Mouse (Mus musculus): ENCODE results near the gene Smarcd1. TPM values are rescaled to one million over a fixed set of nuclear protein-coding genes. Genes with fewer than 3 reads are reported as not detected.

The Smarcd1 gene
- polyA plus RNA-seq, 1 experiment: 36.8 TPM

DNA sequence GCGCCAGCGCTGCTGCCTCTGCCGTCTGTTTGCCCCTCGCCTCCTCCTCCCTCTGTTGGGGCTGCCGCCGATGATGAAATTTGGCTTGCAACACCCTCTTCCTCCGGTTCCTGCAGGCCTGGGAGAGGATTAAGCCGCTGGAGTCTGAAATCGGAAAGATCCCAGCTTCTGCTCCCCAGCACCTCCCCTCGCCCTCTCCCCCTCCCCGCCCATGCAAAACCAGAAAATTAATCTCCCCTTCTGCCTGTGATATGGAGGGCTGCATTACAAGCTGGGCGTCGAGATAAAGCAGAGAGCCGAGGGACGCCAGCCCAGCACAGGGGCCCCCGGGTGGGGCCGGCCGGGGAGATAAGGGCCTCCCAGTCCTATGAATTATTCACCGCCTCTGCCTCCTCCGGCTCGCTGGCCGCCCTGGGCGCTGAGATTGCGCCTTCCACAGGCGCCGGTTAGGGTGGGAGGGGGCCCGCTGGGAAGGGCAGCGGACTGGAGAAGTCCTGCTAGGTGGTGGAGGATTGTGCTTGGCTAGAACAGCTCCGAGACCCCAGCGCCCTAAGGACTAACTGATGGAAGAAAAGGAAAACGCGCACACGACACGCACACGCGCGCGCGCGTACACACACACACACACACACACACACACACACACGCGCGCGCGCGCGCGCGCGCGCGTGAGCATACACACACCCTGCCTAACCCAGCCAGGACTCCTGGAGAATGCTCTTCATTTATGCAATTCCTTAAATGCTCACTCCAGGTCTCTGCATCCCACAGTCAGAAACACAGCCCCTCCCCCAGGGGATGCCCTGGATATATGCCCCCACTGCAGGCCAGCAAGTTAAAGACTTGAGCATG is 37.1 kb upstream of the Smarcd1 start:
- Histone ChIP-seq H3K27ac (ENCODE audit: insufficient read depth, low read length) (no peak overlapping the region), H3K4me3 (ENCODE audit: insufficient read depth, low read length) (peak overlapping the region; percentile 35), H3K4me1 (ENCODE audit: control insufficient read depth, insufficient read depth, low read length) (no peaks in the 10 kb centered on the region)
- TF ChIP-seq CTCF (IDR thresholded peaks at IDR 0.05; ENCODE audit: borderline replicate concordance, insufficient read depth, low read length): no peak
- peak; percentile 22; the same call in 1 of the 2 replicates for TF ChIP-seq POLR2A (IDR thresholded peaks at IDR 0.05; ENCODE audit: low read depth, low read length)

DNA sequence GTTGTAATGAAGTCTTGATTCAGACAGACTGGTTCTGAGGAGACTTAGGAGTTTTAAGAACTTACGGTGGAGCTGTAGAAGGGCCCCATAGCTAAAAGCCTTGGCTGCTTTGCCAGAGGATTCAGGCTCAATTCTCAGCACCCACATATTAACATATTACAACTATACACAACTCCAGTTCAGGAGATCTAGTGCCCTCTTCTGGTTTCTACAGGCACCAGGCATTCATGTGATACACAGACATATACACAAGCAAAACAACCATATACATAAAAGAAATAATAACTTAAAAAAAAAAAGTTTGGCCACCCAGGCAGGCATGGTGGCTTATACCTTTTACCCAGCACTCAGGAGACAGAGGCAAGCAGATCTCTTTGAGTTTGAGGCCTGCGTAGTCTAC is 34.4 kb upstream of the Smarcd1 start:
- Histone ChIP-seq H3K27ac (ENCODE audit: insufficient read depth, low read length) (no peak overlapping the region), H3K4me1 (ENCODE audit: control insufficient read depth, insufficient read depth, low read length) (no peaks in the 10 kb centered on the region), H3K4me3 (ENCODE audit: insufficient read depth, low read length) (no peak overlapping the region)
- TF ChIP-seq CTCF (IDR thresholded peaks at IDR 0.05; ENCODE audit: borderline replicate concordance, insufficient read depth, low read length) (no peak), POLR2A (IDR thresholded peaks at IDR 0.05; ENCODE audit: low read depth, low read length) (no peak)

- Histone ChIP-seq H3K27ac (ENCODE audit: insufficient read depth, low read length) (no peak overlapping the region), H3K4me3 (ENCODE audit: insufficient read depth, low read length) (no peak overlapping the region)
- TF ChIP-seq POLR2A (IDR thresholded peaks at IDR 0.05; ENCODE audit: low read depth, low read length) (no peak), CTCF (IDR thresholded peaks at IDR 0.05; ENCODE audit: borderline replicate concordance, insufficient read depth, low read length) (peak; percentile 86)
Measured at GRCm38 (mm10) chr15:99668881-99669280, 33.0 kb upstream of the Smarcd1 start.

DNA sequence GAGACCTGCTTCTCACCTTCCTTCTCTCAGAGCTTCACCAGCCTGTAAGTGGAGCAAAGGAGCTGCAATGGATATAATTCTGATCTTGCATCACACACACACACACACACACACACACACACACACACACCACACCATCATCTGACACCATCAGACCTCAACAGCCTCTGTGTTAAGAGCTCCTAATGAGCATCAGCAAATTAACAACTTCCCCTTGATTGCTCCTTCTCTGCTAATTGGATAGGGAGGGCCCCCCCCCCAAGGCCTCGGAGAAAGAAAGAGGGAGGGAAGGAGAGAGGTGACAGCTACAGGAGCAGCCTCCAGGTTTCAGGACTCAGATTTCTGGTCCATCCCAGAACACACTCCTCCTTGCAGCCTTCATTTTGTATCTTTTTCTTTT is 32.5 kb upstream of the Smarcd1 start:
- no peak overlapping the region for H3K4me3 ChIP-seq (ENCODE audit: insufficient read depth, low read length)
- H3K4me1 ChIP-seq (ENCODE audit: control insufficient read depth, insufficient read depth, low read length): no peaks in the 10 kb centered on the region
- TF ChIP-seq POLR2A (IDR thresholded peaks at IDR 0.05; ENCODE audit: low read depth, low read length) (no peak), CTCF (IDR thresholded peaks at IDR 0.05; ENCODE audit: borderline replicate concordance, insufficient read depth, low read length) (no peak)
- no peak overlapping the region for H3K27ac ChIP-seq (ENCODE audit: insufficient read depth, low read length)

More at GRCm38 (mm10) chr15:99668881-99669280, 33.0 kb upstream of the Smarcd1 start:
- no peaks in the 10 kb centered on the region for H3K4me1 ChIP-seq (ENCODE audit: control insufficient read depth, insufficient read depth, low read length)

DNA sequence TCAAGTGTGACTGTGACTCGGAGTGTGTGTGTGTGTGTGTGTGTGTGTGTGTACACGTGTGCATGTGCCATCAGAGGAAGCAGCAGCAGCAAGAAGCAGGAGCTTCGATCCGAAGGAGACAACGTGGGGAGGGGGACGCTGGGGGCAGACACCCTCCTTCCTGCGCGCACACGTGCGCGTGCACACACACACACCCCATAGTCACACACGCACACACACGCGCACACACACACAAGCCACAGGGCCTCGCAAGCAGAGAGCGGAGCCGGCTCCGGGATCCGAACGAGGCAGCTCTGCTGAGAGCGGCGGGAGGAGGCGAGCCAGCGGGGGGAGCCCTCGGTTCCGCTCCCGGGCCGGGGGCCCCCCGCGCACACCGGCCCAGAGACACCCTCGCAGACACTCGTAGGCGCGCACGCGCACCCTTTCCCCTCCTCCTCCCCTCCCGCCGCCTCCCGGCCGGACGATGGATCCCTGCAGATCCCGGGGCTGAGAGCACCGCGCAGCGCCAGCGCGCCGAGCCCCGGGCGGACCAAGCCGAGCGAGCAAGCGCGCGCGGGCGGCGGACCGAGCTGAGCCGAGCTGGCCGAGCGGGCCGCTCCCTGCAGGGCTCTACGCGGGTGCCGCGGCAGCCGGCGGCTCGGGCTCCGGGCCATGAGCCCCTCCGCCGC is 31.6 kb upstream of the Smarcd1 start, which contains the start of gene Asic1:
TSS of gene Asic1 (plus strand) at position 215 of the 668 bp plus-strand sequence.
- Histone ChIP-seq H3K4me1 (ENCODE audit: control insufficient read depth, insufficient read depth, low read length) (no peaks in the 10 kb centered on the region), H3K27ac (ENCODE audit: insufficient read depth, low read length) (no peak within 1 kb of the TSS), H3K4me3 (ENCODE audit: insufficient read depth, low read length) (peak within 1 kb of the TSS; percentile 25)
- TF ChIP-seq POLR2A (IDR thresholded peaks at IDR 0.05; ENCODE audit: low read depth, low read length): no peak
- no peak for TF ChIP-seq CTCF (IDR thresholded peaks at IDR 0.05; ENCODE audit: borderline replicate concordance, insufficient read depth, low read length)

DNA sequence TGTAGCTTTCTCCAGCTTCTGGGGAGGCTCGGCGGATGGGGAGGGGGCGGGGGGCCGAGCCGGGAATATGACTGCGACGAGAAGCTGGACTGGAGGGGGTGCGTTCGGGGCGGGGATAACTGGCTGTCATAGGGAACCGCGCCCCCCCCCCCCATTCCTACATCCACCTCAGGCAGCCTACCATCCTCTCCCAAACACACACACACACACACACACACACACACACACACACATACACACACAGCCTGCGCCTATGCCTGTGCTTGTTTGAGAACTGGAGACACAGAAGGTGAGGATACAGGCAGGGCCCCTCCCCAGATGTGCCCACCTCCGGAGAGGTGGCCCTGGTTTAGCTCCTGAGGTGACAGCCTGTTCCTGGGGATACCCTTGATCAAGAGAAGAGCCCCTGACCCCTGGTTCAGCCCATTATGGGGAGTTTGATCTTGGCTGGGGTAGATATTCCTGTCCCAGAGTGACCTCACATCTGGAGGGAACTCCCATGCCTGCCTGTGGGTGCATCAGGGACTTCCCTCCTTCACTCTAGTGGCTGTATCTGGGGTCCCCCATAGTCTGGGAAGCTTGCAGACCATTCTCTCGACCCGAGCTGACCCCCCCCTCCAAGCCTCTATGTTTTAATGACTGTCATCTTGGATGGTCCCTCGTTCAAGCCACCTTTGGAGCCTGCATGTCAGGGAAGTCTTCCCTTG is 30.8 kb upstream of the Smarcd1 start:
- TF ChIP-seq POLR2A (IDR thresholded peaks at IDR 0.05; ENCODE audit: low read depth, low read length) (no peak), CTCF (IDR thresholded peaks at IDR 0.05; ENCODE audit: borderline replicate concordance, insufficient read depth, low read length) (no peak)
- no peak overlapping the region for H3K27ac ChIP-seq (ENCODE audit: insufficient read depth, low read length)
- peak overlapping the region; percentile 25; the same call in 1 of the 2 replicates for H3K4me3 ChIP-seq (ENCODE audit: insufficient read depth, low read length)

GRCm38 (mm10) chr15:99671783-99672182 is 30.1 kb upstream of the Smarcd1 start:
- no peak overlapping the region for H3K27ac ChIP-seq (ENCODE audit: insufficient read depth, low read length)
- H3K4me3 ChIP-seq (ENCODE audit: insufficient read depth, low read length): no peak overlapping the region
- H3K4me1 ChIP-seq (ENCODE audit: control insufficient read depth, insufficient read depth, low read length): no peaks in the 10 kb centered on the region
- TF ChIP-seq POLR2A (IDR thresholded peaks at IDR 0.05; ENCODE audit: low read depth, low read length): no peak

More for the DNA sequence above, 30.8 kb upstream of the Smarcd1 start:
- no peaks in the 10 kb centered on the region for H3K4me1 ChIP-seq (ENCODE audit: control insufficient read depth, insufficient read depth, low read length)

- TF ChIP-seq POLR2A (IDR thresholded peaks at IDR 0.05; ENCODE audit: low read depth, low read length): no peak
- no peak for TF ChIP-seq CTCF (IDR thresholded peaks at IDR 0.05; ENCODE audit: borderline replicate concordance, insufficient read depth, low read length)
- Histone ChIP-seq H3K27ac (ENCODE audit: insufficient read depth, low read length) (no peak overlapping the region), H3K4me3 (ENCODE audit: insufficient read depth, low read length) (no peak overlapping the region), H3K4me1 (ENCODE audit: control insufficient read depth, insufficient read depth, low read length) (no peaks in the 10 kb centered on the region)
Measured at GRCm38 (mm10) chr15:99674866-99675265, 27.1 kb upstream of the Smarcd1 start.

DNA sequence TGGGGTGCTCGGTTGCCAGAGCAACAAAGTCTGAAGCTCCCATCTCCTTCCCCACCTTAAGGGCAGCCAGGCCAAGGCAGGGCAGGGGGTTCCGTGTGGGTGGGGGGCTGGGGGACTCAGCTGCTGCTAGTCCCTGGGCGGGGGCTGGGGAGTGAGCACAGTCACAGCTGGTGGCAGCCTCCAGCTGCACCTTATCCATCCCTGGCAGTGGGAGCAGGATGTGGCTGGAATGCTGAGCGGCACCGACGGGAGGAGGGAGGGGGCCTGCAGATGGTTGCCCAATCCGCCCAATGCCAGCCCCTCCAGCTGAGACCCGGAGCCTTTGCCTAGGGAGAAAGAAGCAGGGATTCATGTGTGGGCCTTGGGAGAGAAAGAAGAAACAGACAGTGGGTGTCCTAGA is 24.8 kb upstream of the Smarcd1 start:
- no peak overlapping the region for H3K27ac ChIP-seq (ENCODE audit: insufficient read depth, low read length)
- H3K4me3 ChIP-seq (ENCODE audit: insufficient read depth, low read length): no peak overlapping the region
- no peaks in the 10 kb centered on the region for H3K4me1 ChIP-seq (ENCODE audit: control insufficient read depth, insufficient read depth, low read length)
- TF ChIP-seq POLR2A (IDR thresholded peaks at IDR 0.05; ENCODE audit: low read depth, low read length) (no peak), CTCF (IDR thresholded peaks at IDR 0.05; ENCODE audit: borderline replicate concordance, insufficient read depth, low read length) (no peak)

Measured in embryonic fibroblast, embryonic 13.5 days (primary cell).